Mouse (Mus musculus): ENCODE data around the gene 4932438A13Rik. TPM values are rescaled to one million over a fixed set of nuclear protein-coding genes. Genes with fewer than 3 reads are reported as not detected.
A peak's percentile ranks its signal among the peaks of the same experiment; 100 is the strongest.

Gene 4932438A13Rik
- polyA plus RNA-seq, 1 experiment from 2014 or later = 34.3 TPM

DNA sequence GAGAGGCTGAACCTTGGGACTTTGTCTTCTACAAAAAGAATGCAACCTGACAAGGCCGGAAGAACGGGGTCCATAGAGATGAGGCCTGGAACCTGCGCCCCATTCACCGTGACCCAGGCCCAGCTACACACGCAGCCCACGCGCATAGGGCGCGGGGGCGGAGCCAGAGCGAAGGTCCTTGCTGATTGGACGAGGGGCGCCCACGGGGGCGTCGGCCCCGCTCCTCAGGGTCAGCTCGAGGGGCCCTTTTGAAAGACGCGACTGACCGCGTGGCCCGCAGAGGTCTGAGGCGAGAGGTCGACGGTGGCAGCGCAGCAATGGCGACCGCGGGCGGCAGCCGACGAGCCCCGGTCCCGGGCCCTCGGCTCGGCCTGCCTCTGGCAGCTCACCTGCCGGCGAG lies 200.5 kb downstream of the 4932438A13Rik start, which contains the start of gene Adad1:
Adad1 (plus strand) TSS at position 122 of the 400 bp plus-strand sequence.
- Histone ChIP-seq H3K4me1 (ENCODE audit: control insufficient read depth, insufficient read depth, low read length) (no peaks in the 10 kb centered on the region), H3K27ac (ENCODE audit: low read length) (no peak within 1 kb of the TSS), H3K9me3 (ENCODE audit: control insufficient read depth, low read length) (no peaks in the 10 kb centered on the region), H3K4me3 (ENCODE audit: low read length) (peak within 1 kb of the TSS; percentile 20; the same call in 1 of the 2 replicates), H3K4me2 (ENCODE audit: low read depth, low read length) (peak within 1 kb of the TSS; percentile 32), H3K27me3 (replicated peaks; ENCODE audit: control insufficient read depth, insufficient read depth, low read length) (no peaks in the 10 kb centered on the region), H3K9ac (ENCODE audit: low read depth, low read length) (no peak within 1 kb of the TSS), H3K36me3 (ENCODE audit: control insufficient read depth, insufficient read depth, low read length) (no peaks in the 10 kb centered on the region)
- ATAC-seq = no peak
- 53% methylated on average over 39 of the region's 39 CpGs for WGBS

DNA sequence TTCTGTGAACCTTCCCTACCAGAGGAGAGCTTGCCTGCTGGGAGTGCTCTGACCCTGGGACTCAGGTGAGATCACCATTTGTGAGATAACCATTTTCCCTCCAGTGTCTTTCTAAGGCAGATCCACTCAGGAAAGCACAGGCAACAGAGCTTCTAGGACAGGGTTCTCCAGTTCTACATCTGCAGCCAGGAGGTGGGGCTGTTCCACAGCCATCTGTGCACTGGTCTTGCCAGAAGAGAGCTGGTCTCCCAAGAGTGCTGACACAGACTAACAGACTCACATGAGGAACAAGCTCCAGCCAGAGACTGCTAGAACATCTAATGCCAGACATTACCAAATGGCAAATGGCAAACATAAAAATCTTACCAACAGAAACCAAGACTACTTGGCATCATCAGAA lies 210.3 kb downstream of the 4932438A13Rik start:
- no peak overlapping the region for H3K27ac ChIP-seq (ENCODE audit: low read length)
- no peaks in the 10 kb centered on the region for H3K27me3 ChIP-seq (replicated peaks; ENCODE audit: control insufficient read depth, insufficient read depth, low read length)
- no peaks in the 10 kb centered on the region for H3K4me1 ChIP-seq (ENCODE audit: control insufficient read depth, insufficient read depth, low read length)
- no peak overlapping the region for H3K9ac ChIP-seq (ENCODE audit: low read depth, low read length)
- no peaks in the 10 kb centered on the region for H3K9me3 ChIP-seq (ENCODE audit: control insufficient read depth, low read length)
- H3K4me2 ChIP-seq (ENCODE audit: low read depth, low read length) = no peak overlapping the region
- no peak overlapping the region for H3K4me3 ChIP-seq (ENCODE audit: low read length)
- H3K36me3 ChIP-seq (ENCODE audit: control insufficient read depth, insufficient read depth, low read length) = no peaks in the 10 kb centered on the region
- ATAC-seq = no peak

DNA sequence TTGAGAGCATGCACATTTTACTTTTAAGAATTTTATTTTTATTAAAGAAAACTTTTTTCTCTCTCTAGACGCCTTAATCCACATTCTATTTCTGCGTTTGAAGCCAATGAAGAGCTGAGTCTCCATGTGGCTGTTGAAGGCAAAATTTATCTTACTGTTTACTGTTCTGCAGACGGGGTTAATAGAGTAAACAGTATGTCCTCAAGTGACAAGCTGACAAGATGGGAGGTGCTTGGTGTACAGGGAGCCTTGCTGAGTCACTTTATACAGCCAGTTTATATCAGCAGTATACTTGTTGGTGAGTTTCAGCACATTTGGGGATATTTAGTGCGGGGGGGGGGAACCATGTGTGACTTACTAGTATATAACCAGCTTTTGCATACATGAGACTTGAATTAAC lies 222.0 kb downstream of the 4932438A13Rik start:
- H3K27me3 ChIP-seq (replicated peaks; ENCODE audit: control insufficient read depth, insufficient read depth, low read length) = no peaks in the 10 kb centered on the region
- H3K36me3 ChIP-seq (ENCODE audit: control insufficient read depth, insufficient read depth, low read length) = no peaks in the 10 kb centered on the region
- no peak overlapping the region for H3K4me3 ChIP-seq (ENCODE audit: low read length)
- no peak overlapping the region for H3K27ac ChIP-seq (ENCODE audit: low read length)
- no peak overlapping the region for H3K9ac ChIP-seq (ENCODE audit: low read depth, low read length)
- no peaks in the 10 kb centered on the region for H3K9me3 ChIP-seq (ENCODE audit: control insufficient read depth, low read length)
- ATAC-seq = no peak
- 56% methylated on average over 4 of the region's 4 CpGs for WGBS
- no peak overlapping the region for H3K4me2 ChIP-seq (ENCODE audit: low read depth, low read length)
- H3K4me1 ChIP-seq (ENCODE audit: control insufficient read depth, insufficient read depth, low read length) = no peaks in the 10 kb centered on the region

DNA sequence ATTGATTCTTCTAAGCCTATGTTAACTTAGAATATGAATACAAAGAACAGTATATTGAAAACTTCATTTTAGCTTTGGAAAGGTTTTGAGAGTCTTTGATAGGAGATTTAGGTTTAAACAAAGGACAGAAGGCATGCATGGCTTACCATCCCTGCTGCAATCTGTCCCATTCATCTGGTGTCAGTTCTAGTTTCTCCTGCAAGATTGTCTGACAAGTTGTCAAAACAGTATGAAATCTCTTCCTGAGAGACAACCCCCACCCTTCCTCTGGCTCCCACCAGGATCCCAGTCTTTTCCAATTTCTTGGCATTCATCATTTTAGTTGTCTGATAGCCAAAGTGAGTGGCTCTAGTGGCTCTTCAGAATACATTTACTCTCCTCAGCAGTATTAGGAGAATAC lies 227.8 kb downstream of the 4932438A13Rik start:
- Histone ChIP-seq H3K4me2 (ENCODE audit: low read depth, low read length) (no peak overlapping the region), H3K9me3 (ENCODE audit: control insufficient read depth, low read length) (no peaks in the 10 kb centered on the region), H3K36me3 (ENCODE audit: control insufficient read depth, insufficient read depth, low read length) (no peaks in the 10 kb centered on the region), H3K27me3 (replicated peaks; ENCODE audit: control insufficient read depth, insufficient read depth, low read length) (no peaks in the 10 kb centered on the region), H3K27ac (ENCODE audit: low read length) (no peak overlapping the region), H3K4me1 (ENCODE audit: control insufficient read depth, insufficient read depth, low read length) (no peaks in the 10 kb centered on the region), H3K9ac (ENCODE audit: low read depth, low read length) (no peak overlapping the region), H3K4me3 (ENCODE audit: low read length) (no peak overlapping the region)
- no peak for ATAC-seq

Other genes starting within 250 kb of the 4932438A13Rik start
- gene Bbs7, start 249.6 kb upstream of the 4932438A13Rik start, polyA plus RNA-seq (2015; fragmentation: Nextera tagmentation; extraction: Ambion mirVana) = 9.5 and 10.3 TPM in 2 replicates
- gene Trpc3, start 172.9 kb upstream of the 4932438A13Rik start, polyA plus RNA-seq (2015; fragmentation: Nextera tagmentation; extraction: Ambion mirVana) = 1.7 and 3.7 TPM in 2 replicates
- 0.15 and 0.32 TPM in 2 replicates for gene Adad1, start 200.4 kb downstream of the 4932438A13Rik start, polyA plus RNA-seq (2015; fragmentation: Nextera tagmentation; extraction: Ambion mirVana)